Mouse (Mus musculus) embryo, embryonic 10 days (tissue): ENCODE measurements around the gene Megf11.

Experiments
- DNase-seq: peaks from one replicate; pipeline ENCODE4 v3.0.0-alpha.2; 2015; ENCODE audit warnings: low spot score

Gene Megf11

GRCm38 (mm10) chr9:64605735-64606349 lies 220.4 kb downstream of the Megf11 start:
- peak; percentile 17 for DNase-seq

- no peak for DNase-seq
Measured at GRCm38 (mm10) chr9:64607049-64607448, 221.6 kb downstream of the Megf11 start.

- DNase-seq, result no peak
Measured at GRCm38 (mm10) chr9:64609546-64609945, 224.1 kb downstream of the Megf11 start.

- DNase-seq, result no peak
Measured at GRCm38 (mm10) chr9:64612121-64612983, 226.9 kb downstream of the Megf11 start.

- peak; percentile 43 for DNase-seq
Measured at GRCm38 (mm10) chr9:64612984-64613649, 227.7 kb downstream of the Megf11 start.

- no peak for DNase-seq
Measured at GRCm38 (mm10) chr9:64617413-64617812, 232.0 kb downstream of the Megf11 start.

- no peak for DNase-seq
Measured at GRCm38 (mm10) chr9:64618433-64618832, 233.0 kb downstream of the Megf11 start.

- no peak for DNase-seq
Measured at GRCm38 (mm10) chr9:64619440-64619839, 234.0 kb downstream of the Megf11 start.

GRCm38 (mm10) chr9:64620596-64620995 lies 235.2 kb downstream of the Megf11 start:
- DNase-seq, result no peak

- DNase-seq, result no peak
Measured at GRCm38 (mm10) chr9:64621499-64622296, 236.3 kb downstream of the Megf11 start.

GRCm38 (mm10) chr9:64623361-64623760 lies 237.9 kb downstream of the Megf11 start:
- no peak for DNase-seq

- DNase-seq, result peak; percentile 92
Measured at GRCm38 (mm10) chr9:64624536-64624935, 239.1 kb downstream of the Megf11 start.

- no peak for DNase-seq
Measured at GRCm38 (mm10) chr9:64629802-64630201, 244.4 kb downstream of the Megf11 start.

GRCm38 (mm10) chr9:64633169-64633568 lies 247.7 kb downstream of the Megf11 start:
- no peak for DNase-seq

- DNase-seq, result no peak
Measured at GRCm38 (mm10) chr9:64636111-64636510, 250.7 kb downstream of the Megf11 start.

- DNase-seq, result no peak
Measured at GRCm38 (mm10) chr9:64636961-64637360, 251.5 kb downstream of the Megf11 start.

- peak; percentile 45 for DNase-seq
Measured at GRCm38 (mm10) chr9:64638250-64638649, 252.8 kb downstream of the Megf11 start.

- peak; percentile 81 for DNase-seq
Measured at GRCm38 (mm10) chr9:64639664-64640063, 254.2 kb downstream of the Megf11 start.

- no peak for DNase-seq
Measured at GRCm38 (mm10) chr9:64644129-64644528, 258.7 kb downstream of the Megf11 start.

- DNase-seq, result no peak
Measured at GRCm38 (mm10) chr9:64645462-64645861, 260.0 kb downstream of the Megf11 start.

GRCm38 (mm10) chr9:64649393-64649792 lies 264.0 kb downstream of the Megf11 start:
- no peak for DNase-seq

GRCm38 (mm10) chr9:64649892-64650291 lies 264.5 kb downstream of the Megf11 start:
- no peak for DNase-seq
